Mouse (Mus musculus) limb, embryonic 11.5 days (tissue): ENCODE data around the gene Slc16a11. TPM values are rescaled to one million over a fixed set of nuclear protein-coding genes. Genes with fewer than 3 reads are reported as not detected.

Source experiments
- ATAC-seq: fragments of 200-750 bp; cut with Nextera tagmentation; 2 replicates; pipeline ENCODE4 v1.8.0; 2017; ENCODE audit warnings: low read depth; ENCODE audit not compliant: insufficient number of reproducible peaks, low FRiP score, low TSS enrichment
- DNase-seq: peaks from one replicate; pipeline ENCODE4 v3.0.0-alpha.2; 2015; ENCODE audit warnings: low spot score
- H3K27ac ChIP-seq: fragments of 300-500 bp; sonication (generic); replicated peaks from 2 replicates; pipeline ENCODE4 v1.5.1; 2014; ENCODE audit warnings: low read depth, mild to moderate bottlenecking, low read length
- H3K27me3 ChIP-seq: fragments of 300-500 bp; sonication (generic); 2 replicates; pipeline ENCODE4 v1.6.1; 2014; ENCODE audit warnings: mild to moderate bottlenecking, low read length, mixed read lengths; ENCODE audit not compliant: control insufficient read depth, insufficient read depth
- H3K36me3 ChIP-seq: fragments of 300-500 bp; sonication (generic); 2 replicates; pipeline ENCODE4 v1.6.1; 2014; ENCODE audit warnings: mild to moderate bottlenecking, low read length, moderate library complexity, mixed read lengths; ENCODE audit not compliant: control insufficient read depth, insufficient read depth
- H3K4me1 ChIP-seq: fragments of 300-500 bp; sonication (generic); 2 replicates; pipeline ENCODE4 v1.6.1; 2014; ENCODE audit warnings: low read length, mixed read lengths; ENCODE audit not compliant: control insufficient read depth, insufficient read depth
- H3K4me2 ChIP-seq: fragments of 300-500 bp; sonication (generic); 2 replicates; pipeline ENCODE4 v1.6.1; 2014; ENCODE audit warnings: low read depth, mild to moderate bottlenecking, moderate library complexity; ENCODE audit not compliant: severe bottlenecking
- H3K4me3 ChIP-seq: fragments of 300-500 bp; sonication (generic); 2 replicates; pipeline ENCODE4 v1.5.1; 2014; ENCODE audit warnings: low read depth, low read length
- H3K9ac ChIP-seq: fragments of 300-500 bp; sonication (generic); 2 replicates; pipeline ENCODE4 v1.6.1; 2014; ENCODE audit warnings: mild to moderate bottlenecking, low read length
- H3K9me3 ChIP-seq: fragments of 300-500 bp; sonication (generic); 2 replicates; pipeline ENCODE4 v1.6.1; 2016; ENCODE audit warnings: low read length; ENCODE audit not compliant: control insufficient read depth
- WGBS: fragments of 180-500 bp; shearing (Covaris S2); extraction: QIAGEN DNeasy Blood & Tissue Kit; methylation state at CpG from one replicate; pipeline ENCODE4 v1.1.7; 2014; 5-methylcytosine and 5-hydroxymethylcytosine counted together
- polyA plus RNA-seq: library from polyadenylated mRNA; unstranded; fragments of >200 nt; fragmentation: Nextera tagmentation; extraction: Ambion mirVana; gene quantifications from 2 replicates; pipeline ENCODE4 v1.2.1, GENCODE M21; 2014

Gene Slc16a11
- polyA plus RNA-seq, 1 experiment from 2014 or later: 0.67 TPM

- ATAC-seq: no peak
- Histone ChIP-seq H3K4me2 (no peak overlapping the region), H3K9me3 (no peaks in the 10 kb centered on the region), H3K36me3 (no peaks in the 10 kb centered on the region), H3K4me3 (no peak overlapping the region), H3K27ac (no peak overlapping the region), H3K4me1 (no peaks in the 10 kb centered on the region), H3K27me3 (no peaks in the 10 kb centered on the region), H3K9ac (no peak overlapping the region)
- DNase-seq: no peak
- WGBS: 82% methylated on average over 4 of the region's 4 CpGs
Observed at GRCm38 (mm10) chr11:70174491-70174890, 38.1 kb upstream of the Slc16a11 start.

GRCm38 (mm10) chr11:70177647-70178046 lies 34.9 kb upstream of the Slc16a11 start:
- ATAC-seq: no peak
- no peak overlapping the region for H3K4me3 ChIP-seq
- H3K4me1 ChIP-seq: no peaks in the 10 kb centered on the region
- no peak overlapping the region for H3K27ac ChIP-seq
- no peak overlapping the region for H3K4me2 ChIP-seq
- no peaks in the 10 kb centered on the region for H3K36me3 ChIP-seq
- no peaks in the 10 kb centered on the region for H3K9me3 ChIP-seq
- DNase-seq: no peak
- 76% methylated on average over 8 of the region's 8 CpGs for WGBS
- H3K9ac ChIP-seq: no peak overlapping the region
- no peaks in the 10 kb centered on the region for H3K27me3 ChIP-seq

GRCm38 (mm10) chr11:70178311-70178710 lies 34.2 kb upstream of the Slc16a11 start:
- DNase-seq: no peak
- Histone ChIP-seq H3K9ac (no peak overlapping the region), H3K27me3 (no peaks in the 10 kb centered on the region), H3K9me3 (no peaks in the 10 kb centered on the region), H3K4me3 (no peak overlapping the region), H3K27ac (no peak overlapping the region), H3K4me2 (no peak overlapping the region), H3K4me1 (no peaks in the 10 kb centered on the region), H3K36me3 (no peaks in the 10 kb centered on the region)
- 80% methylated on average over 11 of the region's 11 CpGs for WGBS
- ATAC-seq: no peak

GRCm38 (mm10) chr11:70178756-70179155 lies 33.8 kb upstream of the Slc16a11 start:
- Histone ChIP-seq H3K4me3 (no peak overlapping the region), H3K4me1 (no peaks in the 10 kb centered on the region), H3K27ac (no peak overlapping the region), H3K9me3 (no peaks in the 10 kb centered on the region), H3K9ac (no peak overlapping the region), H3K4me2 (no peak overlapping the region), H3K27me3 (no peaks in the 10 kb centered on the region), H3K36me3 (no peaks in the 10 kb centered on the region)
- DNase-seq (no peak), ATAC-seq (no peak)
- 76% methylated on average over 11 of the region's 11 CpGs for WGBS

- Histone ChIP-seq H3K27me3 (no peaks in the 10 kb centered on the region), H3K4me3 (no peak overlapping the region), H3K36me3 (no peaks in the 10 kb centered on the region), H3K9ac (no peak overlapping the region), H3K4me1 (no peaks in the 10 kb centered on the region), H3K27ac (no peak overlapping the region), H3K9me3 (no peaks in the 10 kb centered on the region), H3K4me2 (no peak overlapping the region)
- ATAC-seq (no peak), DNase-seq (peak; percentile 47)
- 43% methylated on average over 14 of the region's 14 CpGs for WGBS
Observed at GRCm38 (mm10) chr11:70179401-70179800, 33.2 kb upstream of the Slc16a11 start.

GRCm38 (mm10) chr11:70180496-70180895 lies 32.1 kb upstream of the Slc16a11 start:
- H3K4me3 ChIP-seq: no peak overlapping the region
- no peak for DNase-seq
- no peaks in the 10 kb centered on the region for H3K36me3 ChIP-seq
- H3K4me2 ChIP-seq: no peak overlapping the region
- no peak overlapping the region for H3K27ac ChIP-seq
- ATAC-seq: no peak
- 93% methylated on average over 4 of the region's 4 CpGs for WGBS
- H3K9me3 ChIP-seq: no peaks in the 10 kb centered on the region
- no peak overlapping the region for H3K9ac ChIP-seq
- H3K4me1 ChIP-seq: no peaks in the 10 kb centered on the region
- H3K27me3 ChIP-seq: no peaks in the 10 kb centered on the region

- Histone ChIP-seq H3K9me3 (no peaks in the 10 kb centered on the region), H3K27me3 (no peaks in the 10 kb centered on the region), H3K4me3 (no peak overlapping the region), H3K4me2 (no peak overlapping the region), H3K9ac (no peak overlapping the region), H3K36me3 (no peaks in the 10 kb centered on the region), H3K27ac (no peak overlapping the region), H3K4me1 (no peaks in the 10 kb centered on the region)
- no peak for DNase-seq
- 80% methylated on average over 7 of the region's 7 CpGs for WGBS
- ATAC-seq: no peak
Observed at GRCm38 (mm10) chr11:70185120-70185519, 27.4 kb upstream of the Slc16a11 start.

- no peaks in the 10 kb centered on the region for H3K27me3 ChIP-seq
- H3K4me2 ChIP-seq: no peak overlapping the region
- 86% methylated on average over 28 of the region's 28 CpGs for WGBS
- H3K9ac ChIP-seq: no peak overlapping the region
- H3K4me1 ChIP-seq: no peaks in the 10 kb centered on the region
- no peaks in the 10 kb centered on the region for H3K36me3 ChIP-seq
- no peak overlapping the region for H3K4me3 ChIP-seq
- no peak for ATAC-seq
- no peaks in the 10 kb centered on the region for H3K9me3 ChIP-seq
- no peak overlapping the region for H3K27ac ChIP-seq
- no peak for DNase-seq
Observed at GRCm38 (mm10) chr11:70189319-70190134, 23.0 kb upstream of the Slc16a11 start.

GRCm38 (mm10) chr11:70191188-70191587 lies 21.4 kb upstream of the Slc16a11 start:
- no peaks in the 10 kb centered on the region for H3K4me1 ChIP-seq
- no peaks in the 10 kb centered on the region for H3K9me3 ChIP-seq
- H3K27ac ChIP-seq: no peak overlapping the region
- H3K9ac ChIP-seq: no peak overlapping the region
- no peak for DNase-seq
- H3K4me2 ChIP-seq: no peak overlapping the region
- 89% methylated on average over 6 of the region's 6 CpGs for WGBS
- H3K36me3 ChIP-seq: no peaks in the 10 kb centered on the region
- ATAC-seq: no peak
- H3K4me3 ChIP-seq: no peak overlapping the region
- H3K27me3 ChIP-seq: no peaks in the 10 kb centered on the region
